Mouse (Mus musculus): ENCODE measurements around the gene Grwd1.

DNA sequence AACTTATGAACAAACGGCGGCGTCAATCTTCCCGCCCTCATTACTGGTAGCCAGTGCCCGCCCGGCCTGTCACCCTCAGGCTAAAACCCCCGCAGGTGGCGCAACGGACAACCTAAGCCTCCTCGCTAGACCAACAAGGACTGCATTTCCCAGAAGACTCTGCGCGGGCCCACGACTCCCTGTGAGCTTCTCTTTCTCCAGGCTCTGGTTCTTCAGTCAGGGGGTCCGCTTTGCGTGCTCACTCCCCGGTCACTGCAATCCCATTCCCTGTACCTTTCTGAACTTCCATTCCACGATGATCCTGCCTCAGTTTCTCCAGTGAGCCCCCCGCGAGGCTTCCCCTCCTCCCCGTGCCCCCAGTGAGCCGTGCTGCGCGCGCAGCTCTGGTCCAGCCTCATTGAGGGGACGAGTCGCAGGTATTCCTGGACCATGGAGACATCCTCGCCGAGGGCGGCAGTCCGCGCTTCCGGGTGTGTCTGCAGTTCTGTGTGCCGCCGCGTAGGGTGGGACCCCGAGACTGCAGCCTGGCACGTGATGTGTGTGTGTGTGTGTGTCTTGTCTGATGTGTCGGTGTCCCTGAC is 47.1 kb downstream of the Grwd1 start, which contains the start of gene Lmtk3:
- no peak for TF ChIP-seq CTCF (IDR thresholded peaks at IDR 0.05; ENCODE audit: insufficient read depth, low read depth, low read length)
- TF ChIP-seq POLR2A (IDR thresholded peaks at IDR 0.05; ENCODE audit: insufficient read depth, low read depth, low read length): peak; percentile 32; the same call in 1 of the 2 replicates
